Mouse (Mus musculus): ENCODE results near the gene Olfr1370. TPM values are rescaled to one million over a fixed set of nuclear protein-coding genes. Genes with fewer than 3 reads are reported as not detected.
A peak's percentile ranks its signal among the peaks of the same experiment; 100 is the strongest.
"Not testable (repeated sequence)": the region's sequence is repeated elsewhere in the genome, so short reads cannot be mapped to it uniquely, and the experiment has no call there.

Gene Olfr1370
- not detected in 2 replicates for polyA plus RNA-seq (2012; rRNA removed)

DNA sequence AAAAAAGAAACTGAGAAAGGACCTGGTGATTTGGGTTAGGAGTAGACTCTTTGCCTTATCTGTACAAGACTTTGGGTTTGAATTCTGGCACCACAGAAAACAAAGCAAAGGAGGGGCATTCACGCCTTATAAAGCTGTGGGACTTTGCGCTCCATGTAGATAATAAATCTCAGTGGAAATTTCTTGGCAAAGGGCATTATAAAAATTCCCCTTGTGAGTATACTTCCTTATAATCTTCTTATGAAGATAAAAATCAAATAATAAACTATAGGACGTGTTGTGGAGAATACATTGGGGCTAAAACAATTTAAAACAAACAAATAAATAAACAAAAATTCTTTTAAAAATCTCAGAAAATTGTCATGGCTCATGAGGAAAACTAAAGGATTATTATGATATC, at the start of gene Olfr1370:
Olfr1370 (minus strand) TSS at position 101 of the 400 bp plus-strand sequence.
- Histone ChIP-seq H3K4me3 (ENCODE audit: insufficient read depth, low read depth, low read length) (no peak within 1 kb of the TSS), H3K27ac (ENCODE audit: insufficient read depth, low read depth, low read length) (no peak within 1 kb of the TSS), H3K4me1 (ENCODE audit: control insufficient read depth, insufficient read depth, low read length) (no peaks in the 10 kb centered on the region), H3K27me3 (replicated peaks; ENCODE audit: control insufficient read depth, insufficient read depth, low read length) (no peaks in the 10 kb centered on the region), H3K36me3 (ENCODE audit: control insufficient read depth, insufficient read depth, low read length) (no peaks in the 10 kb centered on the region)
- TF ChIP-seq POLR2A (IDR thresholded peaks at IDR 0.05; ENCODE audit: low read depth, low read length), result no peak
- no peak for TF ChIP-seq CTCF (conservative IDR thresholded peaks at IDR 0.05; ENCODE audit: insufficient read depth, insufficient read length, low read depth, low read length)
- WGBS, result 72% methylated on average over 3 of the region's 3 CpGs
- no peak for DNase-seq

DNA sequence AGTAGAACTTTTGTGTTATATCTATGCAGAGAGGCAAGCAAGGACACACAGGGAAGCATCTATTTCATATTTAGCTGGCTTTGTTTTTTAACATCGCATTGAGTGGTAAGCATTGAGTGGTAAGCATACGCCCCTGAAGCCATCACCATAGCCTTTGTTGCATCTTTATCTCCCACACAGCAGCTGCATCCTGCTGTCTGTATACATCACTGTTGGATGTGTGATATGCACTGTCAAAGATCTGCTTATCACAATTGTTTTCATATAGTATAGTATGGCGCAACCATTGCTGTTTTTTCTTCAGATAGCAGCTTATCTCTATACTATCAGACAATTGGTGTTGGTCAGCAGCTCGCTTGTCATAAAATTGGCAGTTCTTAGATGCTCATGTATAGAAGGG, 39.4 kb upstream of the Olfr1370 start:
- Histone ChIP-seq H3K36me3 (ENCODE audit: control insufficient read depth, insufficient read depth, low read length) (no peaks in the 10 kb centered on the region), H3K27me3 (replicated peaks; ENCODE audit: control insufficient read depth, insufficient read depth, low read length) (no peaks in the 10 kb centered on the region), H3K27ac (ENCODE audit: insufficient read depth, low read depth, low read length) (no peak overlapping the region), H3K4me3 (ENCODE audit: insufficient read depth, low read depth, low read length) (no peak overlapping the region), H3K4me1 (ENCODE audit: control insufficient read depth, insufficient read depth, low read length) (no peaks in the 10 kb centered on the region)
- 84% methylated on average over 4 of the region's 4 CpGs for WGBS
- TF ChIP-seq POLR2A (IDR thresholded peaks at IDR 0.05; ENCODE audit: low read depth, low read length), result no peak
- TF ChIP-seq CTCF (conservative IDR thresholded peaks at IDR 0.05; ENCODE audit: insufficient read depth, insufficient read length, low read depth, low read length), result no peak
- DNase-seq, result no peak

DNA sequence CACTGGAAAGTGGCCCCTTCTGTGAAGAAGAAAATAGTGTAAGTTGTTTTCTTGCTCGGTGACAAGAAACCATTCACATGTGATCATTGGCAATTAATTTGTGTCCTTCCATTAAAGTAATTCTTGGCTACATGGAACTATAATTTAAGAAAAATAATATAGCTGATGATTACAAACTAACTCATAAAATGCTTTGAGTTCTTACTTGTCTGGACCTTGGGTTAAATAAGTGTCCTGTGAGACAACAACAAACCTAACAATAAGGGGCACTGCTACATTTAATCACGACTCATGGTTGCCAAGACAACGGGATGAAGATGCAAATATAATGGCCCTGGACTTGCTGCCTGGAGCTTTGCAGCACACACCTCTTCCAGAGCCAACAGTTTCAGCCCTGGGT, 36.4 kb upstream of the Olfr1370 start, which contains the start of gene Olfr1369-ps1:
Olfr1369-ps1 (plus strand) TSS at position 301 of the 400 bp plus-strand sequence.
- H3K27me3 ChIP-seq (replicated peaks; ENCODE audit: control insufficient read depth, insufficient read depth, low read length); H3K36me3 ChIP-seq (ENCODE audit: control insufficient read depth, insufficient read depth, low read length); H3K4me3 ChIP-seq (ENCODE audit: insufficient read depth, low read depth, low read length); H3K4me1 ChIP-seq (ENCODE audit: control insufficient read depth, insufficient read depth, low read length); H3K27ac ChIP-seq (ENCODE audit: insufficient read depth, low read depth, low read length); DNase-seq: not testable (repeated sequence)
- WGBS, result 82% methylated on average over 3 of the region's 3 CpGs

DNA sequence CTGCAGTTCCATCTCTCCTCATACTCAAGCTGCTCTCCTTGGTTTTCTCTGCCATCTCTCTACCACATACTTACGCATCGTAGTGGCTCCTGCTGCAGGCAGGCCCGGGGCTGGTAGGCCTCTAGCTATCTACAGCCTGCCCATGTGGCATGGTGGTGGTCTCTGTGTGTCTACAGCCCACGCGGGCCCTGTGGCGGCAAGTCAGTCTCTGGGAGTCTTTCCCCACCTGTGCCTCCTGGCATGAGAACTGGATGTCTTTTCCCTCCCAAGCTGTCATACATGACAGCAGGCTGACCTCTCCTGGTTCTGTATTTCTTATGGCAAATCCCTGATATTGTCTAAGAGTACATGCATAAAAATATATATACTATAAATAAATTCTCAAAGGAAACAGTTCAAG, 35.7 kb upstream of the Olfr1370 start:
- no peaks in the 10 kb centered on the region for H3K4me1 ChIP-seq (ENCODE audit: control insufficient read depth, insufficient read depth, low read length)
- no peak for TF ChIP-seq CTCF (conservative IDR thresholded peaks at IDR 0.05; ENCODE audit: insufficient read depth, insufficient read length, low read depth, low read length)
- no peak for TF ChIP-seq POLR2A (IDR thresholded peaks at IDR 0.05; ENCODE audit: low read depth, low read length)
- H3K4me3 ChIP-seq (ENCODE audit: insufficient read depth, low read depth, low read length), result no peak overlapping the region
- H3K27ac ChIP-seq (ENCODE audit: insufficient read depth, low read depth, low read length), result no peak overlapping the region
- H3K36me3 ChIP-seq (ENCODE audit: control insufficient read depth, insufficient read depth, low read length), result no peaks in the 10 kb centered on the region
- WGBS, result 94% methylated on average over 6 of the region's 6 CpGs
- H3K27me3 ChIP-seq (replicated peaks; ENCODE audit: control insufficient read depth, insufficient read depth, low read length), result no peaks in the 10 kb centered on the region
- DNase-seq, result no peak

DNA sequence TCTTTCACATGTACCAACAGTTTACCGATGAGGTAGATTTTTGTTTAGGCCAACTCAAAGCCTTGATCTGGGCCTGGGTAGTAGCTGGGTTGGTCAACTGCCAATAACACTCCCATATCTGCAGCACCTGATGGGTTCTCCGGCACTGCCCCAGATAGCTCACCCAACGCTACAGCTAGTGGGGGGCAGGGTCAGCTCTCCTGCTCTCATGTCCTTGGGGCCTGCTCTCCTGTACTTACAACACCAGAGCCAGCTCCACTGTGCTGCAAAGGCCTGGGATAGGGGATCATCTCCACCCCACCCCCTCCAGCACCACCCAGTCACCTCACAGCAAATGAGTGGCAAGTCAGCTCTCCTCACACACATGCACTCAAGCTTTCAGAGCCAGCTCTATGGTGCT, 35.0 kb upstream of the Olfr1370 start:
- WGBS, result 92% methylated on average over 3 of the region's 3 CpGs
- Histone ChIP-seq H3K27ac (ENCODE audit: insufficient read depth, low read depth, low read length) (no peak overlapping the region), H3K4me3 (ENCODE audit: insufficient read depth, low read depth, low read length) (no peak overlapping the region), H3K4me1 (ENCODE audit: control insufficient read depth, insufficient read depth, low read length) (no peaks in the 10 kb centered on the region), H3K27me3 (replicated peaks; ENCODE audit: control insufficient read depth, insufficient read depth, low read length) (no peaks in the 10 kb centered on the region), H3K36me3 (ENCODE audit: control insufficient read depth, insufficient read depth, low read length) (no peaks in the 10 kb centered on the region)
- TF ChIP-seq POLR2A (IDR thresholded peaks at IDR 0.05; ENCODE audit: low read depth, low read length) (no peak), CTCF (conservative IDR thresholded peaks at IDR 0.05; ENCODE audit: insufficient read depth, insufficient read length, low read depth, low read length) (no peak)
- DNase-seq, result no peak

DNA sequence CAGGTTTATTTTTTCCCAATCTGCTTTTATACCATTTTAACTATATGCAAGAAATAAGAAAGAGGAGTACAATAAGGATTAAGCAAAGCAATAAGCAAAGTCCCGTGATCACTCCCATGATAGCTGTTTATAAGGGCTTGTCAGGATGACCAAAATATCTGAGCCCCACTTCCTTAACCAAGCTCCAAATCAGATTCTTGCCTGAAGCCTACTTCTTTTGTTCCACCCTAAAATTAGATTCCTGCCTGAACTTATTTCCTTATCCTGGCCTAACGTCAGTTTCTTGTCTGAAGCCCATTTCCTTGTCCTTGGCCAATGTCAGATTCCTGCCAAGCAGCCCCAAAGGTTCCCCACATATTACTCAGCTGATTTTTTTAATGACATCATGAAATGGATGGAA, 7.9 kb upstream of the Olfr1370 start:
- H3K4me3 ChIP-seq (ENCODE audit: insufficient read depth, low read depth, low read length), result no peak overlapping the region
- DNase-seq, result peak; percentile 62
- no peak overlapping the region for H3K27ac ChIP-seq (ENCODE audit: insufficient read depth, low read depth, low read length)
- WGBS, result 53% methylated on average over 2 of the region's 2 CpGs
- H3K27me3 ChIP-seq (replicated peaks; ENCODE audit: control insufficient read depth, insufficient read depth, low read length), result no peaks in the 10 kb centered on the region
- H3K4me1 ChIP-seq (ENCODE audit: control insufficient read depth, insufficient read depth, low read length), result no peaks in the 10 kb centered on the region
- no peaks in the 10 kb centered on the region for H3K36me3 ChIP-seq (ENCODE audit: control insufficient read depth, insufficient read depth, low read length)
- TF ChIP-seq POLR2A (IDR thresholded peaks at IDR 0.05; ENCODE audit: low read depth, low read length), result no peak
- no peak for TF ChIP-seq CTCF (conservative IDR thresholded peaks at IDR 0.05; ENCODE audit: insufficient read depth, insufficient read length, low read depth, low read length)

DNA sequence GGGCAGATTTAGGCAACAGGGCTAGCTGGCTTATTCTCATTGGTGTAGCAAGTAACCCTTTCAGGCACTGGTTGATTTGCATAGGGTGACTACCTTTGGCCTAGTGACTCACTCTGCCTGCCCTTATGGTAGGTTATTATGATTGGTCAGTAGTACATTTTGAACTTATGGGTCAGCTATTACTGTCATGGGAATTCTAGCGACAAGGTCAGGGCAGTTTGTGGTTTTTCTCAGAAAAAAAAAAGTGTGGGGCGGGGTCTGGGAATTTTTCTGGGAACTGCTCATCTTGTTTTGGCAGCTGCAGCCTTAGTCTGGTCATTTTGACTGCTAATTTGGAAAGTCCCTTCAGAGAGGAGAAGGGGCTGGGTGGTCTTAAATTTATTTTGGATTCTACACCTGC, 8.7 kb downstream of the Olfr1370 start:
- Histone ChIP-seq H3K27ac (ENCODE audit: insufficient read depth, low read depth, low read length) (no peak overlapping the region), H3K4me3 (ENCODE audit: insufficient read depth, low read depth, low read length) (no peak overlapping the region), H3K27me3 (replicated peaks; ENCODE audit: control insufficient read depth, insufficient read depth, low read length) (no peaks in the 10 kb centered on the region), H3K36me3 (ENCODE audit: control insufficient read depth, insufficient read depth, low read length) (no peaks in the 10 kb centered on the region), H3K4me1 (ENCODE audit: control insufficient read depth, insufficient read depth, low read length) (no peaks in the 10 kb centered on the region)
- DNase-seq, result peak; percentile 77
- TF ChIP-seq POLR2A (IDR thresholded peaks at IDR 0.05; ENCODE audit: low read depth, low read length), result no peak
- no peak for TF ChIP-seq CTCF (conservative IDR thresholded peaks at IDR 0.05; ENCODE audit: insufficient read depth, insufficient read length, low read depth, low read length)
- 60% methylated on average over 2 of the region's 2 CpGs for WGBS

DNA sequence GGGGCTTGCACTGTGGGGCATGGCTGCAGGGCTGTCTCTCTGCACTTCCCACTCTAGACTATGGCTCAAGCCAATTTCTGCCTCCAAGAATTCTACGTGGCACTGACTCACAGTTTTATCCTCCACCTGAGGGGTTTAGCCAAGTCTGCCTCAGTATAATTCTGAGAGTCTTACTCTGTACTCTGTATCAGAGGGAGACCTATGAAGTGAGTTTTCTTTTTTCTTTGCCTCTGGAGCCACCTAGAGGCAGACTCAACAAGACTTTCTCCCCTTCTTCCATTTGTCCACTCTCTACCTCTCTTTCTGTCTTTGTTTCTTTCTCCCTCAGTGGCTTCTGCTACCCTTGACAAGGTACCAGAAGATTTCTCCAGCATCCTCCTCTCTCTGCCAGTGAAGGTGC, 24.6 kb downstream of the Olfr1370 start:
- 56% methylated on average over 1 of the region's 1 CpGs for WGBS
- H3K27me3 ChIP-seq (replicated peaks; ENCODE audit: control insufficient read depth, insufficient read depth, low read length), result no peaks in the 10 kb centered on the region
- no peak overlapping the region for H3K27ac ChIP-seq (ENCODE audit: insufficient read depth, low read depth, low read length)
- no peaks in the 10 kb centered on the region for H3K36me3 ChIP-seq (ENCODE audit: control insufficient read depth, insufficient read depth, low read length)
- TF ChIP-seq POLR2A (IDR thresholded peaks at IDR 0.05; ENCODE audit: low read depth, low read length), result no peak
- no peak for TF ChIP-seq CTCF (conservative IDR thresholded peaks at IDR 0.05; ENCODE audit: insufficient read depth, insufficient read length, low read depth, low read length)
- no peak overlapping the region for H3K4me3 ChIP-seq (ENCODE audit: insufficient read depth, low read depth, low read length)
- H3K4me1 ChIP-seq (ENCODE audit: control insufficient read depth, insufficient read depth, low read length), result no peaks in the 10 kb centered on the region
- no peak for DNase-seq
